Mouse (Mus musculus): Measurements from ENCODE around the gene Trafd1. TPM values are rescaled to one million over a fixed set of nuclear protein-coding genes. Genes with fewer than 3 reads are reported as not detected.

The Trafd1 gene
- polyA plus RNA-seq (2014; fragmentation: Illumina TruSeq; extraction: RNeasy Lipid Tissue Mini Kit (QIAGEN cat#74804); ENCODE audit: low read depth, low replicate concordance) = 125 TPM

DNA sequence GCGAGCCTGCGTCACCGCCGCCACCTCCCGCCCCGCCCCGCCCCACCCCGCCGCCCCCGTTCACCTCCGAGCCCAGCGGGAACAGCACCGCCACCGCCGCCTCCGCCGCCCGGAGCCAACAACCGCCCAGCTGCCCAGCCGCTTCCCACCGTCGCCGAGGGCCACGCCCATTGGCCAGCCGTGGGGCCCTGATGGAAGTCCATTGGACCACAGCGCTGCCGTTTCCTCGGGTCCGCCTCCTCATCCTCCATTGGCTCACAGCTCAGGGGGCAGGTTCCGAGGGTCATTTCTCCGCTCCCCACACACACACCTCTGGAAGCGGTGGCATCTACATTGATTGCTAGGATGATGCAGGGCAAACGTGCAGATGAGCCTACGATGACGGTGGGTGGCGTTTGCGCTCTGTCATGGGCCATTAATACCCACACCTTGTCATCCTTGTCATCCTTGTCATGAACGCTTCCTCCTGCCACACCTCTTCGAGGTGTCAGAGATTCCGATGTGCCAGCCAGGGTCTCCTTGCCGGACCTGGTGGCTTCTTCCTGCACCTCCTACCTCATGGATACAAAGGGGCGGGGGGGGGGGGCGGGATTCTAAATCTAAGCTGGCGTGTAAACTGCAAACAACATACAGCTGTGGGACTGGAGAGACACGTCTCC lies at the start of gene Trafd1:
TSS of gene Trafd1 (minus strand) at position 172 of the 659 bp plus-strand sequence.

DNA sequence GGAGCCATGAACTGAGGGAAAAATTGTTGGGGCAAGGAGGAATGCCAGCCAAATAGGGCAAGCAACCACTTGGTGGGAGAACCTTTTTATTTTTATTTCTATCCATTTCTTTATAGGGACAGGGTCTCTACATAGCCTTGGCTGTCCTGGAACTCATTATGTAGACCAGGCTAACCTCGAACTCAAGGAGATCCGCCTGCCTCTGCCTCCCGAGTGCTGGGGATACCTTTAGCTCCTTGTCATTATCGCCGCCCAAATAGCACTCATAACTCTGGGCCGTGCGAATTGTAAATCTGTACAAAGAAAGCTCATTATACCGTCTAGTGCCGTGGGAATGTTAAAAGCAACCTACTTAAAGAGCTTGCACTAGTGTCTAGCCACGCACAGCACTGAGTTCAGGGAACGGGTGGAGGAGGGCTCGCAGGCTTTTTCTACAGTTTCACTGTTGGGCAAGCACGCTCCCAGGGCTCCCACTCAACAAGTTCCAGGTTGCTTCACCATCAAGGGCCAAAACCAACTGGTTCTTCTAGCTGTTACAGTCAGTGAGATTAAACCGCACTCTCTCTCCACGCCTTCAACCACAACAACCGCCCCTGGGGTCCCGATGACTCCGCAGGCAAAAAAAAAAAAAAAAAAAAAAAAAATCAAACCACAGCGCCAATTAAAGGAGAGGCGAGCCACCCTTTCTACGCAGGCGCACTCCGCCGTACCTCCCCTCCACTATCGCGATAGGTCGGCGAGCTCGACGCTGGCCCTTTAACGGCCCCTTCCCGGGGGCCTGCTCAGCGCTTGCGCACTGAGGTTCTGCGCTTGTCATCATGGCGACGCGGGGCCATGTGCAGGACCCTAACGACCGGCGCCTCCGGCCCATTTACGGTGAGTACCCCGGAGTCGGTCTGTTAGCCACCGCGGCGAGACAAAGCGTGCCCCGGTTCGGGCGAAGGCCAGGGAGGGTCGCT lies 12.0 kb upstream of the Trafd1 start, which contains the start of gene Naa25:
TSS of gene Naa25 (plus strand) at position 750 of the 959 bp plus-strand sequence.

Other genes starting within 250 kb of the Trafd1 start
- 7.4 TPM for gene Ptpn11, start 194.2 kb downstream of the Trafd1 start, polyA plus RNA-seq (2014; fragmentation: Illumina TruSeq; extraction: RNeasy Lipid Tissue Mini Kit (QIAGEN cat#74804); ENCODE audit: low read depth, low replicate concordance)
- gene Rpl6, start 181.2 kb downstream of the Trafd1 start, polyA plus RNA-seq (2014; fragmentation: Illumina TruSeq; extraction: RNeasy Lipid Tissue Mini Kit (QIAGEN cat#74804); ENCODE audit: low read depth, low replicate concordance) = 127 TPM
- gene Hectd4, start 165.4 kb downstream of the Trafd1 start, polyA plus RNA-seq (2014; fragmentation: Illumina TruSeq; extraction: RNeasy Lipid Tissue Mini Kit (QIAGEN cat#74804); ENCODE audit: low read depth, low replicate concordance) = 9.9 TPM
- gene Naa25, start 12.3 kb upstream of the Trafd1 start, polyA plus RNA-seq (2014; fragmentation: Illumina TruSeq; extraction: RNeasy Lipid Tissue Mini Kit (QIAGEN cat#74804); ENCODE audit: low read depth, low replicate concordance) = 57.2 TPM
- gene Tmem116, start 66.3 kb upstream of the Trafd1 start, polyA plus RNA-seq (2014; fragmentation: Illumina TruSeq; extraction: RNeasy Lipid Tissue Mini Kit (QIAGEN cat#74804); ENCODE audit: low read depth, low replicate concordance) = 8.0 TPM
- 28.9 TPM for gene Erp29, start 66.9 kb upstream of the Trafd1 start, polyA plus RNA-seq (2014; fragmentation: Illumina TruSeq; extraction: RNeasy Lipid Tissue Mini Kit (QIAGEN cat#74804); ENCODE audit: low read depth, low replicate concordance)
- gene Adam1b, start 117.8 kb upstream of the Trafd1 start, polyA plus RNA-seq (2014; fragmentation: Illumina TruSeq; extraction: RNeasy Lipid Tissue Mini Kit (QIAGEN cat#74804); ENCODE audit: low read depth, low replicate concordance) = 70.9 TPM
- 81.2 TPM for gene Adam1a, start 159.8 kb upstream of the Trafd1 start, polyA plus RNA-seq (2014; fragmentation: Illumina TruSeq; extraction: RNeasy Lipid Tissue Mini Kit (QIAGEN cat#74804); ENCODE audit: low read depth, low replicate concordance)
- gene Gm42878, start 159.8 kb upstream of the Trafd1 start, polyA plus RNA-seq (2014; fragmentation: Illumina TruSeq; extraction: RNeasy Lipid Tissue Mini Kit (QIAGEN cat#74804); ENCODE audit: low read depth, low replicate concordance) = not detected
- 55.1 TPM for gene Mapkapk5, start 160.3 kb upstream of the Trafd1 start, polyA plus RNA-seq (2014; fragmentation: Illumina TruSeq; extraction: RNeasy Lipid Tissue Mini Kit (QIAGEN cat#74804); ENCODE audit: low read depth, low replicate concordance)
- gene Aldh2, start 208.2 kb upstream of the Trafd1 start, polyA plus RNA-seq (2014; fragmentation: Illumina TruSeq; extraction: RNeasy Lipid Tissue Mini Kit (QIAGEN cat#74804); ENCODE audit: low read depth, low replicate concordance) = 6.5 TPM
- 2.1 TPM for gene Acad12, start 233.3 kb upstream of the Trafd1 start, polyA plus RNA-seq (2014; fragmentation: Illumina TruSeq; extraction: RNeasy Lipid Tissue Mini Kit (QIAGEN cat#74804); ENCODE audit: low read depth, low replicate concordance)